ENCODE assay signal across 8 mouse cellular contexts in the genomic region with DNA sequence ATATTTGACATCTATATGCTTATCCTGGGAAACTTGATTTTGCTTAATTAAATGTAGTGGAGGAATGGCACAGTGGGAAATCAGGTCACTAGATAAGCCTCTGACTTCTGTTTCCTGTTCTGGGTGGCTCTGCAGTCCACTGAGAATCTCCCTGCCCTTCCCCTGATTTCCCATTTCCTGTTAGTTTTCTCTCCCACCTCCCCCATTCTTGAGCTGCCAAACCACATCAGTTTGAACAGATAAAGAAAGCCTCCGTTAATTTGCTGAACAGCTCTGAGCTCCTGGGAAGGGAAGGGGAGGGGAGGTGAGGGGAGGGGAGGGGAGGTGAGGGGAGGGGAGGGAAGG. TPM values are rescaled to one million over a fixed set of nuclear protein-coding genes. Genes with fewer than 3 reads are reported as not detected.
DNase-seq lines count a peak whose midpoint lies in the region; ATAC-seq and TF ChIP-seq lines count a peak whose summit lies in the region.

No protein-coding gene starts in this region.

- peaks cover 19% of the 10 kb centered on the region for H3K36me3 ChIP-seq in heart, adult 2 months (ENCODE audit: control insufficient read depth, insufficient read depth, low read length)
- peaks cover 40% of the 10 kb centered on the region for H3K36me3 ChIP-seq in kidney, embryonic 15.5 days
- peaks cover 17% of the 10 kb centered on the region for H3K36me3 ChIP-seq in neural tube, embryonic 15.5 days

- H3K9me3 ChIP-seq in kidney, embryonic 15.5 days (replicated peaks), result no peaks in the 10 kb centered on the region
- no peaks in the 10 kb centered on the region for H3K9me3 ChIP-seq in neural tube, embryonic 15.5 days (replicated peaks)

- no peak for ATAC-seq in kidney, embryonic 15.5 days (replicated peaks; ENCODE audit: low FRiP score)
- no peak for ATAC-seq in neural tube, embryonic 15.5 days (ENCODE audit: low FRiP score)

- H3K27me3 ChIP-seq in heart, adult 2 months (ENCODE audit: control insufficient read depth, insufficient read depth, low read length), result no peaks in the 10 kb centered on the region
- no peaks in the 10 kb centered on the region for H3K27me3 ChIP-seq in kidney, embryonic 15.5 days
- no peaks in the 10 kb centered on the region for H3K27me3 ChIP-seq in neural tube, embryonic 15.5 days (replicated peaks)

- no peak overlapping the region for H3K9ac ChIP-seq in heart, adult 2 months (ENCODE audit: low read depth, low read length)
- no peak overlapping the region for H3K9ac ChIP-seq in kidney, embryonic 15.5 days
- H3K9ac ChIP-seq in neural tube, embryonic 15.5 days (replicated peaks), result no peak overlapping the region

- no peak overlapping the region for H3K4me2 ChIP-seq in kidney, embryonic 15.5 days
- H3K4me2 ChIP-seq in neural tube, embryonic 15.5 days, result no peak overlapping the region

- TF ChIP-seq EP300 in heart, adult 2 months (IDR thresholded peaks at IDR 0.05; ENCODE audit: insufficient read depth, low read depth, low read length), result no peak

- no peaks in the 10 kb centered on the region for H3K79me2 ChIP-seq in heart, adult 2 months (replicated peaks; ENCODE audit: control insufficient read depth, insufficient read depth, low read length)

- peak; percentile 96 for DNase-seq in heart, adult 11 months
- no peak for DNase-seq in heart, postnatal 36 days
- peak in 1 of 2 experiments; percentile 56 for DNase-seq in heart, adult 2 months
- DNase-seq in right cerebral cortex, adult 2 months (ENCODE audit: low spot score in 2 of 2), result no peak
- DNase-seq in cerebellum, postnatal 14 days, result no peak
- no peak for DNase-seq in frontal cortex, postnatal 25 days (ENCODE audit: low spot score in 2 of 2)

- WGBS in heart, adult 2 months, result no CpG with 5 or more reads among the region's 1 CpGs
- WGBS in kidney, embryonic 15.5 days, result 22% methylated on average over 1 of the region's 1 CpGs
- no CpG with 5 or more reads among the region's 1 CpGs for WGBS in neural tube, embryonic 15.5 days

- peak overlapping the region; percentile 81 for H3K27ac ChIP-seq in heart, adult 2 months
- peak overlapping the region; percentile 49 for H3K27ac ChIP-seq in kidney, embryonic 15.5 days
- H3K27ac ChIP-seq in neural tube, embryonic 15.5 days (replicated peaks), result peak overlapping the region; percentile 23

- H3K4me1 ChIP-seq in heart, adult 2 months (ENCODE audit: control insufficient read depth, insufficient read depth, low read length), result peaks cover 34% of the 10 kb centered on the region
- peaks cover 48% of the 10 kb centered on the region for H3K4me1 ChIP-seq in kidney, embryonic 15.5 days
- H3K4me1 ChIP-seq in neural tube, embryonic 15.5 days, result peaks cover 30% of the 10 kb centered on the region

- H3K4me3 ChIP-seq in heart, adult 2 months, result no peak overlapping the region
- no peak overlapping the region for H3K4me3 ChIP-seq in kidney, embryonic 15.5 days (replicated peaks)
- no peak overlapping the region for H3K4me3 ChIP-seq in neural tube, embryonic 15.5 days (replicated peaks)

- no peak for TF ChIP-seq CTCF in heart, adult 2 months (IDR thresholded peaks at IDR 0.05)

- TF ChIP-seq POLR2A in heart, adult 2 months (IDR thresholded peaks at IDR 0.05; ENCODE audit: insufficient read depth, low read depth, low read length), result 0 out of 2 replicates have a peak, but pooled peaks have one; percentile 24

- intact Hi-C loops in heart, postnatal 36 days (cut with DNase I), result no loop called here
- intact Hi-C loops in heart, adult 2 months (cut with DNase I), result loop anchor here (2.0 to 5.0 kb wide), 2 partner anchors 36 to 74 kb away; partner anchors contain the start of gene Fermt2

RNA-seq across cellular contexts. Expression of gene Gnpnat1, which starts 51.8 kb away (rescaled TPM):
- total RNA-seq in heart, postnatal 36 days (2021), result 10 to 100 TPM; 10.7 to 13.6 TPM
- 10 to 100 TPM; 10.9 to 15.7 TPM for total RNA-seq in heart, adult 2 months (2021)
- 3.6 and 6.2 TPM in 2 replicates for polyA plus RNA-seq in heart, adult 2 months (2012; rRNA removed)
- 55.6 and 60.2 TPM in 2 replicates for polyA plus RNA-seq in kidney, embryonic 15.5 days (2015; fragmentation: Nextera tagmentation; extraction: Ambion mirVana)
- polyA plus RNA-seq in neural tube, embryonic 15.5 days (2015; fragmentation: Nextera tagmentation; extraction: Ambion mirVana), result 29.4 and 32.6 TPM in 2 replicates

Comparison
In these comparisons a context has a peak if more than half of its experiments do, and no peak if none do; other contexts are left out.
1. H3K27ac ChIP-seq: peak in every context shown above with its lines; median percentile 81 in heart, adult 2 months; 49 in kidney, embryonic 15.5 days; 23 in neural tube, embryonic 15.5 days.